Mouse (Mus musculus): ENCODE measurements around the gene Cers5.
A peak's percentile ranks its signal among the peaks of the same experiment; 100 is the strongest.
"Not testable (repeated sequence)": the region's sequence is repeated elsewhere in the genome, so short reads cannot be mapped to it uniquely, and the experiment has no call there.

The Cers5 gene

DNA sequence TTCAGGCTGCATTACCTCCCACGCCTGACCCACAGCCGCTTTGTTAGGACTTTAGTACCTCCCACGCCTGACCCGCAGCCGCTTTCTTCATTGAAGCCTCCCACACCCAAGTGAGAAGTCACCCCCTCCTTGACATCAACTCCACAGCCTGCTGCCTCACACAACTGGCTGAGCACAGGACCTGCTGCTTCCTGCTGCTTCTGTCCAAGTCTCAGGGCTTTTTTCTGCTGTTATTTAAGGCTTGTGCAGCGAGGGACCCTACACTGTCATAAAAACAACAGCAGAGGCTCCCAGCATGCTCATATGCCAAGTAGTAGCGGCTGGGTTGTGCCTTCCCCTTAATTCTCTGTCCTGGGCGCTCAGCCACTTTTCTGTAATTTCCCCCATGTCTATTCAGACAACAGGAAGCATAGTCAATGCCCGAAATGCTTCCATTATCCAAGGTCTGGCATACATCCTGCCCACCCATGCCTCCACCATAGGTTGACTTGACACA is 15.0 kb upstream of the Cers5 start:
- no peak for DNase-seq (ENCODE audit: low spot score)

GRCm38 (mm10) chr15:99778677-99779335 is 6.1 kb upstream of the Cers5 start:
- DNase-seq (ENCODE audit: low spot score), result no peak

DNA sequence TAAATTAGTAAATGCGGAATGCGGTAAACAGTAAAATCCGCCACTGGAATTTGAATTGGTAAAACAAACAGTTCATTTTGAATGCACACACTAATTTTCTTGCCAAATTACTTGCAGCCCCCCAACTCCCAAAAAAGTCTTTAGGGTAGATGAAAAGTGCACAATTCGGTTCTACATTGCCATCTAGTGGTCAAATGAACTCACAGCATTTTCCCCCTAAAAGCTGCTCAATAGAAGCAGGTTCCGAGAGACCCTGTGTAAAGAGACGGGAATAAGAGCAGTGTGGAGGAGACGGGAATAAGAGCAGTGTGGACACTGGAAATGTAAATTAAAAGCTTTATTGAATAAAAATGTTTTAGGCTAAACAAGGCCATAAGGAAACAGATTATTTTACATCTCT is 5.5 kb upstream of the Cers5 start:
- DNase-seq (ENCODE audit: low spot score), result no peak

- DNase-seq (ENCODE audit: low spot score), result no peak
These were observed 240 bp upstream of the Cers5 start for GRCm38 (mm10) chr15:99772925-99773324.

- peak; percentile 68 for DNase-seq (ENCODE audit: low spot score)
These were observed 306 bp downstream of the Cers5 start for GRCm38 (mm10) chr15:99772277-99772880.

DNA sequence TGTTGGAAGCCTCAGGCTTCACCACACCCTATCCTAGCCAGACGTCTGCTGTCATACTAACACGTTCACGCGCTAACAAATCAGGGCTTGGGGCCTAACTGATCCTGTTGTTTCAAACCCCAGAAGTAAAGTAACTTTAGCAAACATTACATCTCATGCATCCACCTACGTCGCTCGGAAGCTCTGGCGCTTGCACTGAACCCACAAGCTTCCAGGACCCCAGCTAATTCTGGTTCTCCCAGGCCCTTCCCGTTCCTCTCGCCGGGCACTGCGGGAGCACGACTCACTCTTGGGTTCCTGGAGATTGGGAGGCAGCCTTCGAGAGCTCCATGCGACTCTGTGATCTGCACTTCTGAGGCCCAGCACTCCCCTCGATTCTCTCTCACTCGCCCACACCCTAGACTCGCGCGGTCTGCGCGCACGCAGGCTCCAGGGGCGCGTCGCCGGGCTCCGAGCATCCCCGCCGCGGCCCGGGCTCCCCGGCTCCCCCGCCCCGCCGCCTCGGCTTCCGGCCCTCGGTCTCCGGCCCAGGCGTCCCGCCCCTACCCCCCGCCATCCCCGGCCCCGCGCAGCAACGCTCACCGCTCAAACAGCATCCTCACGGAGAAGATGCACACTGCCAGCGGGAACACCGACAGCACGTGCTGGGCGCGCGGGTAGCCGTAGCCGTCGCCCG is 946 bp downstream of the Cers5 start:
- no peak for DNase-seq (ENCODE audit: low spot score)

DNA sequence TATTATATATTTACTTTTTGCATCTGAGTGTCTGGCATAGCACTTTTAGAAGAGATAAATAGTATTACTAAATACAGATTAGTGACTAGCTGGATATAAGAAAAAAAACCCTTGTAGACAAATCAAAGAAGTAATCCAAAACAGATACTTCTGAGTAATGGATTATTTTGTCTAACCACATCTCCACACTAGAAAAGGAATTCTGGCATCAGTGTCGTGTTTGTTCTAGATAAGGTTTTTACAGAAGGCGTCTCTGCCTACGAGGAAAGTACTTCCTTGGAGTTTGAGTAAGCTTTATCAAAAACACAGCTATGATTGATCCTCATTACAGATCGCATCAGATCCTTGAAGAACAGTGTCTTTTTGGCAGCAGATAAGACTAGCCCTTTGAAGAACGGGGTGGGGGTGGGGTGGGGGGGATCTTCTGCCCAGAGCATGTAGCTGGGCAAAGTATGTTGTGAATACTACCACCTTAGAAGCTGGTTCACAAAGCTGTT is 1.6 kb downstream of the Cers5 start:
- no peak for DNase-seq (ENCODE audit: low spot score)

- no peak for DNase-seq (ENCODE audit: low spot score)
These were observed 3.9 kb downstream of the Cers5 start for GRCm38 (mm10) chr15:99768761-99769160.

GRCm38 (mm10) chr15:99767467-99767866 is 5.2 kb downstream of the Cers5 start:
- DNase-seq (ENCODE audit: low spot score), result no peak

DNA sequence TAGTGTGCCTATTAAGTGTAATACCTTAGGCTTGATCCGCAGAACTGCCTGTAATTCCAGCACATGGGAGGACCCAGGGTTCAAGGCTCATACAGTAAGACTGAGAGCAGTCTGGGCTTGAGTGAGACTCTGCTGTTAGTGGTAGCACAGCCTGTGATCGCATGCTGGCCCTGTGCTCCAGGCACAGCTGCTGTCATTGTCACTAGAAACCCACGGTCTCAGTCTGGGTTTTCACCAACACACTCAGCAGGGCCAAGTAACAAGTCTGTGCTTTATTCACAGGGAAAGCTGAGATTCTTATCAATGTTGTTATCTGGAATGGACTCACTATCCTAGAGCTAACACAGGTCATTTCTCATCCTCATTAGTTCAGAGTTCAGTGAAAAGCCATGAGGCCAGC is 18.5 kb downstream of the Cers5 start:
- DNase-seq (ENCODE audit: low spot score), result no peak

DNA sequence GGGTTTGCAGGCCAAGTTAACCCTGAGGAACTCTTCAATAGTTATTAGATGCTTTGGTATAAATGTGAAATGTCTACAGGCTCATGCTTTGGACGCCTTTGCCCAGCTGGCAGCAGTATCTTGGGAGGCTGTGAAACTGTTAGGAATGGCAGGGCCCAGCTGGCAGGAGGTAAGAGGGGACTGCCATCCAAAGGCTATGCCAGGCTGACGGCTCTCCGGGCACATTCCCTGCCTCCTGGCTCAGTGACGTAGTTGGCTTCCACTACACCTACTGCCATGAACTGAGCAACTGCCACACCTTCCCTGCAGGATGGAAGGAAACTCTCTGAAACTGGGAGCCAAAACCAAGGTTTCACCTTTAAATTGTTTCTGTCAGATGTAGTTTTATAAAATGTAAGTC is 32.5 kb downstream of the Cers5 start:
- no peak for DNase-seq (ENCODE audit: low spot score)

DNA sequence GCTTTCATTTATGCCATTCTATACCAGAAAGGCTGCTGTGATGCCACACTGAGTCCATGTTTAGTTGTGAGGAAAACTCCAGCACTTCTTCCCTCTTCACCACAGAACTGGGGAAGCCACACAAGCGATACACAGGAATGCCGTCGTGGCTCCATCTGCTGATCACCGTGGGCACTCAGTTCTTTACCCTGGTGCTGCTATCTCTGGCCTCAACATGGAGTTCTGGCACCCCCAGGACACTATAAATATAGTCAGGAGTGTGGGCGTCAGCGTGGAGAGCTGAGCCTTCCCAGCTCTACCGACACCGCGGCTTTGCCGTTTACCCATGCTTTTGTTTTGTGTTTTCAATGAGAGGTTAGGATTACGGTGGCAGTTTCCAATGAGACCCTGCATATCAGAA is 36.0 kb downstream of the Cers5 start:
- DNase-seq (ENCODE audit: low spot score), result no peak

DNA sequence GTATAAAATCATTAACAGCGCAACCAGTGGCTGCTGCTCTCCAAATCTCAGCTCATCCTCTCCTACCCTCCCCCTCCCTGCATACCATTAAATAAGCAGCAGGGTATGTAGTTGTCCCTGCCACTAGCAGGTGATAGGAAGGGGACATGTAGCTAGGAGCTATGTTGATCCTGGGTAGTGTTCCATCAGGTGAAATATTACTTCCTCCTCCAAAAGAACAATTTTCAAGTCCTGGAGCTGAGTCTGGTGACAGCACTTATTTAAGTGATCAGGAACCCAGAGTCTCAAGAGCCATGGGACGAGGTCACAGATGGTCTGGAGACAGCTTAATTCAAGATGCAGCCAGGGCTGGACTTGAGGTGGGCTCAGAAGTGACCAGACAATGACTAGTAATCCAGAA is 37.1 kb downstream of the Cers5 start:
- DNase-seq (ENCODE audit: low spot score), result peak; percentile 100

DNA sequence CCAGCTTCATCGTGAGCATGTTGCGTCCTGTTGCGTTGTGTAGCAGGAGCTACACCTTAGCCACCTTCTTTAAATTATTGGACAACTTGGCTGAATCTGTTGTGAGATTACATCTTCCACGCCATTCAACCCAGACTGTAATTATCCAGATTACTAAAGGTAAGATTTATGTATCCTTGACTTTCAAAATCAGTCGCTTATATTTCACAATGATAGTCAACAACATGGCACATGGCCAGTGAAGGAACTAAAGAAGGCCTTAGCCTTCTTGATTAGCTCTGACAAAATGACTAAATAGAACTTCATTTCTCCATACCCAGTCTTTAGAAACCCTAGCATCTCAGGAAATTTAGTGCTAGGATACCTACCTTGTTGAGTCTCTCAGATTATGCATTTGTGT is 39.5 kb downstream of the Cers5 start:
- DNase-seq (ENCODE audit: low spot score), result no peak

- no peak for DNase-seq (ENCODE audit: low spot score)
These were observed 41.0 kb downstream of the Cers5 start for GRCm38 (mm10) chr15:99731678-99732077.

- no peak for DNase-seq (ENCODE audit: low spot score)
These were observed 41.5 kb downstream of the Cers5 start for GRCm38 (mm10) chr15:99731167-99731566.

GRCm38 (mm10) chr15:99729056-99729783 is 43.5 kb downstream of the Cers5 start:
- no peak for DNase-seq (ENCODE audit: low spot score)

DNA sequence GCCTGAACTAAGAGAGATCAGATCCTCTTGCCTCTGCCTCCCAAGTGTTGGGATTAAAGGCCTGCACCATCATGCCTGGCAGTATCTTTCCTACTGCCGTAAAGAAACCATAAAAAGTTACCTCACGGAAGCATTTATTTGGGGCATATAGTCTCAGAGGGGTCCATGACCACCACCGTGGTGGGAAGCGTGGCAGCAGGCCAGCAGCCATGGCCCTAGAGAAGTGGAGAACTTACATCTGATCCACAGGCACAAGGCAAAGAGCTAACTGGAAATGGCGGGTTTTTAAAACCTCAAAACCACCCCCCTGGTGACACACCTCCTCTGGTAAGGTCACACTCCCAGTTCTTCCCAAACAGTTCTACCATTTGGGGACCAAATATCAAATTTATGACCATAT is 44.5 kb downstream of the Cers5 start:
- DNase-seq (ENCODE audit: low spot score), result no peak

DNA sequence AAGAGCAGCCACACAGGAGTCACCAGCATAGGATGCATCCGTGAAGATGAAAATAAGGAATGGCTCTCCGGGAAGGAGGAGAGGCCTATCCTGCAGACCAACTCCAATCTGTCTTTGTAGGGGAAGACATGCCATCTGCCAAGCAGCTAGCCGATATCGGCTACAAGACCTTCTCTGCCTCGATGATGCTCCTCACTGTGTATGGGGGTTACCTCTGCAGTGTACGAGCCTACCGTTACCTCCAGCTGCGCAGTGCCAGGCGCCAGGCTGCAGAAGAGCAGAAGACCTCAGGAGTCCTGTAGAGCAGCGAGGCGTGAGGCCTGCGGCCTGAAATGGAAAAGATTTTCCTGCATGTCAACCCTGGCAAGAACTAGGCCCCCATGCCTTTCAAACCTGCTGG is 45.2 kb downstream of the Cers5 start:
- DNase-seq (ENCODE audit: low spot score), result no peak

- not testable (repeated sequence) for DNase-seq (ENCODE audit: low spot score)
These were observed 45.6 kb downstream of the Cers5 start for GRCm38 (mm10) chr15:99727039-99727438.

DNA sequence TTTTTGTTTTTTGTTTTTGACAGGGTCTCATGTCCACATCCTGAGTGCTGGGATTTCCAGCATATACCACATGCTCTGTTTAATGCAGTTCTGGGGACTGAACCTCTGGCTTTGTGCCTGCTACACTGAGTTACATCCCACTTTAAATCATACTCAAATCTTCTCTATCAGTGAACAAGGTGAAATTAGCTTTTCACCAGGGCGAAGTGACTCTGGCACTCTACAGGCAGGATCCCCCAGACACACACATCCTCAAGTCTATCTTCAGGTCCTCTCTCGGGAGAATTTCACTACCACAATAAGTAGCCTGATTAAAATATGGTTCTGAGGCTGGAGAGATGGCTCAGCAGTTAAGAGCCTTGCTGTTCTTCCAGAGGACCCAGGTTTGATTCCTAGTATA is 46.1 kb downstream of the Cers5 start:
- no peak for DNase-seq (ENCODE audit: low spot score)

- DNase-seq (ENCODE audit: low spot score), result peak; percentile 65
These were observed 47.1 kb downstream of the Cers5 start, which contains the start of gene Cox14 for GRCm38 (mm10) chr15:99725341-99726155. Gene Cox14, plus strand, starts transcription at chr15:99725618.
